Mouse (Mus musculus) testis, postnatal 10 days (tissue): Measurements from ENCODE around the gene Sec24d.
A peak's percentile ranks its signal among the peaks of the same experiment; 100 is the strongest.
"Not testable (repeated sequence)": the region's sequence is repeated elsewhere in the genome, so short reads cannot be mapped to it uniquely, and the experiment has no call there.

Source experiments
- DNase-seq: peaks from one replicate; pipeline ENCODE4 v3.0.0; 2021; ENCODE audit warnings: low spot score

Sec24d gene

DNA sequence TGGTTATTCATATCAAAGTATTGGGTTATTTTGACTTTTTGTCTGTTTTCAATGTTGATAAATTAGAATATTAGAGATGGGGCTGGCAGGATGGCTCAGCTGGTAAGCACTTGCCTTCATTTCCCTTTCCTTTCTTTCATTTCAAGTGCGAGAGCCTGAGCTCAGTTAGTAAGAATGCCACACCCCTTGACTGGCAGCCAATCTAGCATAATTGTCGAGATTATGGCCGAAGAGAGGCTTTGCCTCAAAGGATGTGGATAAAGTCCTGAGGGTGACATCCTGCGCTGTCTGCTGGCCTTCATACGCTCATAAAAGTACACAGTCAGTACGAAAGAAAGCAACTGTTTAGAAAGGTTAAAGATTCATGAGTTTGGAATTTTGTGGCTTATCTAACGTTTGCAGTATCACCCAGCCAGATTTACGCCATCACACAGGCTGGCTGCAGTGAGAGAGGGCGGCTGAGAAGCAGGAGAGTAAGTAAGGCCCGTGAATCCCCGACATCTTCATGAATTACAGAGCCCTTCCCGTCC is 71.5 kb downstream of the Sec24d start:
- DNase-seq, result no peak

DNA sequence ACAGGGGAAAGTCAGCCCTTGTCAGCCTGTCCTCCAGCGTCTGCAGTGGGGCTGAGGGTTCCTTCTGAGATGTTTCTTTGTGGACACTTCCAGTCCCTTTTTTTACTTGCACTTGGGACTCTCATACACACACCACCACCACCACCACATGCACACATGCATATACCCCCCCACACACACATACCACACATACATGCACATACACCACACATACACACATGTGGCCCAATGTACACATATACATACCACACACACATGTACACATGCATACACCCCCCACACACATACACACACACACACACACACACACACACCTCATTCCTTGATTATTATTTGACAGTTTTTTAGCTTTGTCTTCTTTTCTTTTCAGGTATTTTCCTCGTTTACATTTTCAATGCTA is 73.8 kb downstream of the Sec24d start:
- no peak for DNase-seq

GRCm38 (mm10) chr3:123343690-123344089 is 76.4 kb downstream of the Sec24d start:
- no peak for DNase-seq

DNA sequence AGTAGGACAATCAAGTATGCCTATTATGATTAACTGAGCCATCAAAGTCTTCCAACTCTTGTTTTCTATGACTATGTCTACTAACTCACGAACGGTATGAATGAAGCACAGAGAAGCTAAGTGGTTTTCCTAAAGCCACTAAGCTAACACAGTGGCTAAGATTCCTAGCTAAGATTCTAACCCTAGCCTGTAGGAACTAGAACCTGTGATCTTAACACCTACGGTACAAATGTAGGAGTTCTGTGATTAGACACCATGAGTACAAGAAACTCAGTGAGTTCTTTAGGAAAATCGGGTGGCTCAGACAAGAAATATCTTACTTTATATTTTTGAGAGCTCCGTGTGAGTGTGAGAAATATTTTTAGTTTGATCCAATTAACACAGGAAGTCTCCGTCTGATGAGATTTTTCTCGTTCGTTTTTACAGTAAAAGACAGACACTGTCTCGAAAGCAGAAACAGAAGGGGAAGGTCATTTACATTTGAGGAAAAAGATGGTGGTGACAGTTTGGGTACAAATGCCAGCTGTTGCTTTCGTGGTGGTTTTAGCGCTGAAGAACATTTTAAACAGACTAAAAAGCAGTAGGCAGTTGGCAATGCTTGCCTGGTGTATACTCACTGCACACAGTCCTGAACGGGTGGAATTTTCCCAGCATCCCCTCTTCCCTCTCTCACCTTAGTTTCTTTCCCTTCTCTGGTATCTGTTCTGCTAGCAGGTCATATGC is 81.0 kb downstream of the Sec24d start:
- DNase-seq, result no peak

GRCm38 (mm10) chr3:123350602-123351001 is 83.3 kb downstream of the Sec24d start:
- DNase-seq, result no peak

DNA sequence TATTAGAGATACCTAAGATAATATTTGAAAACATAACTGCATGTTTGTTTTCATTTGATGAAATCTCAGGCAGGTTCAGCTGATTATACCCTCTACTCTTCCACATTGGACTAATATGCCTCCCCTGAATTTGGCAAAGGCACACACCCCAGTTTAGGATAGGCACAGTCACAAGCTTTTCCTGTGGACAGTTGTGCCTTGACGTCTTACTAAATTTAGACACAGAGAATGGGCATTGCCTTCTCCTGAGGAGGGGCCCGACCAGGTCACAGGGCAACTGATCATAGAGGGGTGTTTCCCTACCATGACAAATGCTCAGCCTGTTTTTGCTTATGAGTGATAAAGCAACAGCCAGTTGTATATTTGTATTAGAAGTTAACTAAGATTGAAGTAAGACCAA is 84.3 kb downstream of the Sec24d start:
- DNase-seq, result no peak

DNA sequence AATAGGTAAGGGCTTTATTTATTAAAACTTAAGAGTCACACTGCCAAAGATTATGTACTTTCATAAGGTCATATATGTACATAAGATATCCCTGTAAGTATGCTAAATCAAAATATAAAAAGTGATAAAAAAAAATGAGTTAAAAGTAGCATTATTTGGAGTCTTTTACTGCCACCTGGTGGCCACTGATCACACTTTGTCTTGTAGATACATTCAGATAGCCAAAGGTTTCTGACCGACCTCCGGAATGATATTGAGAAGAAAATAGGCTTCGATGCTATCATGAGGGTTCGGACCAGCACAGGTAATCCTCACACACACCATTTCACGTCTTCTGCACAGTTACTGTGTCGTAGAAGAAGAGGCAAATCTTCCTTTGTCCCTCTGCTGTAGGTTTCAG is 85.9 kb downstream of the Sec24d start:
- DNase-seq, result peak; percentile 69

DNA sequence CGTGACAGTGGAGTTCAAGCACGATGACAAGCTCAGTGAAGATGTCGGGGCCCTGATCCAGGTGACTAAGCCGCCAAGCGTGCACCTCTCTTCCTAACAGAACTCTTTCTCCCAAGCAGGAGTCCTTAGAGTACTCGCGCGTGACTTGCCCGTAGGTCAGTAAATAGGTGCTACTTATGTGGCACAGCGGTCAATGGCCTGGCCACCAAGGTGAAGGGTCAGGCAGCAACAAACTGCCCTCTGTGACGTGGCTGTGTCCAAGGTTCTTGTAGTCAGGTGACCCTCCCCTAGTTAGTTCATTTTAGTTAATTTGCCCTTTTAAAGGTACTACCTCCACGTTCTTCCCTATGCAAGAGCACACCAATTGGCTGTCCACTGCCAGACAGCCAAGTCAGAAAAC is 86.4 kb downstream of the Sec24d start:
- no peak for DNase-seq

DNA sequence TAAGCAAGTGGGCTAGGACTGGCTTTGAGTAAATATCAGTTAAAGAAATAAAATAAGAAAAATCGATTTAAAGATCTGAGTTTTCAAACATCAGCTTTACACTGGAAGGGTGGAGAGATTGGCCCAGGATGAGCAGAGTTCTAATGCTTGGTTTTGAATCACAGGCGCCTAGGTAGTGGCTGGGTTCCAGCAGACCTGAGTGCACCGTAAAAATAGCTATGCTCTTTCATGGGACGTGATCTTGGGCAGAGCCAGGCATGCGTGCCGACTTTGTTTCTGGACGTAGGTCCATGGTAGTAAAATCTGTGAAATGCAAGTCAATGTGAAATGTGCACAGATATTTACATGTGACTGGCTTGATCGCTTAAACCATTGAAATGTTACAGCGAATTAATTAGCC is 87.1 kb downstream of the Sec24d start:
- no peak for DNase-seq

DNA sequence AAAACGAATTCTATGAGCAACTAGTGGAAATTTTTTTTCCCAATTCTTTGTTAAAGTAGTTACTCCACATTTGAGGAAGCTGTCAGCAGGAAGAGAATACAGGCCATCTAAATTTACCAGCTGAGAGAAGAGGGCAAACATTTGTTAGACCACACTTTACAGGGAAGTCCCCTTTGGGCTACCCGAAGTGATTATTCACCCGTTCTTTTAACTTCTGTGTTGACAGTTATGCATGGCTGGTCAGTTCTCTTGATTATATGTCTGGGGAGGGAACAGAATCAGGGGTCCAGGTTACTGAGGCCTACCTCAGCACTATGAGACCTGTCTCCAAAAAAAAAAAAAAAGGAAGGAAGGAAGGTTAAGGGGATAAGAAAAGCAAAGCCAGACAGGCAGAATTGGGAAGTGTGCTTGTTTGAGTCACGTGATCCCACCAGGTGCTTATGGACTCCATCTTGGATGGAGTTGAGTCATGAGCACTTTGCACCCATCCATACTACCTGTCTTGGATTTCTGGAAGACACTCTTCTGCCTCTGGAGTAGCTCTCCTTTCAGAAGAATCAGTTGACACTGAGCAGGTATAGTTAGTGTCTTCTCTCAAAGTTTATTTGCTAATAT is 89.2 kb downstream of the Sec24d start:
- no peak for DNase-seq

DNA sequence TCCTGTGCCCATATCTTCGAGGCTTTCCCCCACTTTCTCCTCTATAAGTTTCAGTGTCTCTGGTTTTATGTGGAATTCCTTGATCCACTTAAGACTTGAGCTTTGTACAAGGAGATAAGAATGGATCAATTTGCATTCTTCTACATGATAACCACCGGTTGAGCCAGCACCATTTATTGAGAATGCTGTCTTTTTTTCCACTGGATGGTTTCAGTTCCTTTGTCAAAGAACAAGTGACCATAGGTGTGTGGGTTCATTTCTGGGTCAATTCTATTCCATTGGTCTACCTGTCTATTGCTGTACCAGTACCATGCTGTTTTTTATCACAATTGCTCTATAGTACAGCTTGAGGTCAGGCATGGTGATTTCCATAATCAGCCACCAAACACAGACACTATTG is 99.6 kb downstream of the Sec24d start:
- DNase-seq, result not testable (repeated sequence)

GRCm38 (mm10) chr3:123369161-123369560 is 101.9 kb downstream of the Sec24d start:
- no peak for DNase-seq

GRCm38 (mm10) chr3:123370927-123371326 is 103.7 kb downstream of the Sec24d start:
- no peak for DNase-seq

DNA sequence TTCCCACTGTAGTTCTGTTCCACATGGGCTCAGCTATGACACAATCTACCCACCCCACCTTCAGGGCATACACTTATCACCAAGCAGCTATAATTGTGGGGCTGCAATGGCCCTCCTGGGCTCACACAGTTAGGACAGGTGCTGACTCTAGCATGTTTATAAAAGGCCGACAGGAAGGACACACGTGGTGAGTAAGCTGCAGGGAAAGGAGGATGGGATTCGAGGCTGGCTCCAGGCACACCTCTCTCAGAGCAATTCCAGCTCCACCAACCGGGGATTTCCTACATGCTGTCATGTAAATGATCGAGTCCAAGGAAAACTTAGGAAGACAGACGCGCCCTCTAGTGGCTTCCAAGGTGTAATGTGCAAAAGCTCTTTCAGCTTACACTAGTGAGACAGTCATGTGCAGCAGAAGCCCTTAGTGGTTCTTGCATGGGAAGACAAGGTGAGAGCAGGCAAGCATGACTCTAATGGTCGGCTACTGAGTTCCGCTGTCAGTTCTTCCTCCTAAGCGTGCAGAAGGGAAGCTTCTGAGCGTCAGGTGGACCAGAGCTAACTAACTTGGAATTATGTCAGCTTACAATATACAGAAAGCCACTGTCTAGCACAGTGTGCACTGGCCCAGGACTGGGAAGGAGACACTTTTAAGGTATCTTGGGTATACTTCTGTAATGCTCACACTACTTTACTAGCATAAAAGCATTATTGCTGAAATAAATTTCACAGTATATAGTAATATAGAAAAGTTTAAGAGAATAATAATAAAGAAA is 104.7 kb downstream of the Sec24d start:
- peak; percentile 79 for DNase-seq

- no peak for DNase-seq
Observed at GRCm38 (mm10) chr3:123376562-123376961, 109.3 kb downstream of the Sec24d start.

GRCm38 (mm10) chr3:123384435-123384834 is 117.2 kb downstream of the Sec24d start:
- no peak for DNase-seq

DNA sequence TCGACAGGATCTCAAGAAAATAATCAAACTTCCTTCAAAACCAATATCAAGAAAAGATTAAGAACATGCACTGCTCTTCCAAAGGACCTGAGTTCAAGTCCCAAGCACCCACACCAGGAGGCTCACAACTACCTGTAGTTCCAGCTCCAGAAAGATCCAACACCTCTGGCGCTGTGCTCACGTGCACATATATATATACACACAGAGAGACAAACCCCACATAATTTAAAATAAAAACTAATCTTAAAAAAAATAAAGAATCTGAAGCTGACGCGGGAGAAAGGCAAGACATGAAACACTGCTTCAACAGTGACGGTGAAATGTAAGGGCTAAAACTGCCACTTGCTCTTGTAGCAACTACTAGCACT is 117.8 kb downstream of the Sec24d start:
- no peak for DNase-seq

DNA sequence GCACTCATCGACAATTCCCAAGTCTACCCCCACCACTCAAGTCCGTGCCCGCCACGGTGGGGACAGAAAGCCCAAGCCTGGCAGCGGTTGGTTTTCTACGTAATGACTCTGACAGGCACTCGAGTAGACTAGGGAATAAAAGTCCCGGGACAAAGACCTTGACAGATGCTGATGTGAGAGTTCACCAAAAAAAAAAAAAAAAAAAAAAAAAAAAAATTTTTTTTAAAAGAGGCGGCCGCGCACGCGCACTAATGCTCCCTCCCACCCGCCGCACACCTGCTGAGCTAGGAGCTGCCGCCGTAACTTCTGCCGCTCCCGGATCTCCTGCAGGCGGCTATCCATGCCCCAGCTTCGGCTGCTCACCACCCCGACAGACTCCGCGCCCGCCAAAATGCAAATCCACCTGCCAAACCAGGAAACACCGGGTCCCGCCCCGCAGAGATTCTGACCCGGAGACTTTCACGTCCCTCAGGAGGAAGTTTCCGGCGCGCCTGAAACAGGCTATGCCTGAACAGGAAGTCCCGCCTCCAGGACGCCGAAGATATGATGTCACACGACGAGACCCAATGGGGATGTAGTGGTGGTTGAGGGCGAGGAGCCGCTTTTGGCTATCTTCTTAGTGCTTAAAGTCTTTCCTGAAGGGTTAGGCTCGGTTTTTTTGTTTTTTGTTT is 118.4 kb downstream of the Sec24d start, which contains the start of gene Mettl14:
Mettl14 (minus strand) TSS at position 623 of the 671 bp plus-strand sequence.
- peak; percentile 95 for DNase-seq

- DNase-seq, result not testable (repeated sequence)
Observed at GRCm38 (mm10) chr3:123386157-123386780, 119.0 kb downstream of the Sec24d start.

- no peak for DNase-seq
Observed at GRCm38 (mm10) chr3:123391180-123391579, 123.9 kb downstream of the Sec24d start.

DNA sequence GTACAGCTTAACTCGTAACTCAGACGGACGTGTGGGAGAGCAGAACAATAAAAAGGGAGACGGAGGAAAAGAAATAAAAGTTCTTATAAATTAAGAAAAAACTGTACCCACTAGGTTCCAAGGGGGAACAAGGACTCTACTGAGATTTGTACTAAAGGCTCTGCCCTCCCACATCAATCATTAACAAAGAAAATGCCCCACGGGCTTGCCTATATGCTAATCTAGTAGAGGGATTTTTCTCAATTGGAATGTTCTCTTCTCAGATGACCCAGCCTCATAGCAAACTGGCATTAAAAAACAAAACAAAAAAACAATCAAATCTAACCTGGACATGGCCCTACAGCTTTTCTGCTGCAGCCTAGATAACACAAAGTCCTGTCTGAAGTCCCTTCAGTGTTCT is 128.4 kb downstream of the Sec24d start:
- no peak for DNase-seq
